12 mouse cellular contexts compared by ENCODE assay signal in the genomic region with DNA sequence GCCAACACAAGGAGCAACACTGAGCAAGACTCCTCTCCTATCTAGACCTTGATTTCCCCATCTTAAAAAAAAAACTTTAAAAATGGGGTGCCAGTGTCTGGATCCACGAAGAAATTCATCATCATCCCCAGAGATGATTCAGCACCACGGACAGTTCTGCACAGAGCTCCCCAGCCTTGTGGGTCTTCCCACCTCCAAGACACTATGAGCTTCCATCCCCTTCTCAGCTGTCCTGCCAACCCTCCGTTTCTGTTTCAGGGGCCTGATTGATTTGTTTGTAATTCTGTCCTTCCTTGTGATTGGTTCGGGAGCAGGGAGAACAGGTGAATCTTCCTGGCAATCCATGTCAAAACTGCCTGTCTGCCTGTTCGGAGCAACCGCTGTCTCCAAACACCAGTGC.
DNase-seq lines count a peak whose midpoint lies in the region; ATAC-seq and TF ChIP-seq lines count a peak whose summit lies in the region.
"Had no signal": no experiment of that assay in that cellular context is flagged by ENCODE, and none has a peak within 500 bp of the region (broad histone marks: within the 10 kb centered on the region; RNA-seq: fewer than 3 reads in every experiment).

No protein-coding gene starts in this region.

- H3K36me3 ChIP-seq in lung, embryonic 14.5 days (ENCODE audit: insufficient read depth), result no peaks in the 10 kb centered on the region
- H3K36me3 ChIP-seq in neural tube, embryonic 11.5 days (ENCODE audit: control insufficient read depth, insufficient read depth, low read length), result no peaks in the 10 kb centered on the region

- WGBS in lung, embryonic 14.5 days, result 44% methylated on average over 6 of the region's 6 CpGs
- WGBS in neural tube, embryonic 11.5 days, result 49% methylated on average over 6 of the region's 6 CpGs

- no peak overlapping the region for H3K9ac ChIP-seq in lung, embryonic 14.5 days
- no peak overlapping the region for H3K9ac ChIP-seq in neural tube, embryonic 11.5 days (ENCODE audit: low read length)

- ATAC-seq in lung, embryonic 14.5 days (ENCODE audit: insufficient read depth), result no peak
- no peak for ATAC-seq in neural tube, embryonic 11.5 days (ENCODE audit: insufficient read depth, low FRiP score, low TSS enrichment)
- ATAC-seq: intestine, postnatal 0 days had no signal

- TF ChIP-seq CTCF in lung, embryonic 14.5 days (IDR thresholded peaks at IDR 0.05; ENCODE audit: low read depth), result no peak

- H3K4me1 ChIP-seq in lung, embryonic 14.5 days (ENCODE audit: insufficient read depth), result no peaks in the 10 kb centered on the region
- no peaks in the 10 kb centered on the region for H3K4me1 ChIP-seq in neural tube, embryonic 11.5 days (ENCODE audit: control insufficient read depth, insufficient read depth, low read length)
- H3K4me1 ChIP-seq: megakaryocyte, embryonic 14.5 days had no signal

- peak; percentile 6 for DNase-seq in adrenal gland, postnatal 14 days
- DNase-seq in adrenal gland, postnatal 10 days, result no peak
- DNase-seq in lung, embryonic 14.5 days, result peak; percentile 78
- DNase-seq in lung, postnatal 4 days, result no peak
- DNase-seq in embryo, embryonic 11.5 days (ENCODE audit: low read depth, low spot score), result peak; percentile 39
- DNase-seq in neural tube, embryonic 11.5 days (ENCODE audit: low spot score), result peak; percentile 27
- DNase-seq in urinary bladder, postnatal 36 days (ENCODE audit: low spot score in 2 of 2), result no peak
- DNase-seq in cerebellum, postnatal 4 days (ENCODE audit: low spot score in 2 of 2), result no peak
- DNase-seq: cerebellum, postnatal 25 days; heart, adult 18-20 months had no signal

- no peaks in the 10 kb centered on the region for H3K9me3 ChIP-seq in lung, embryonic 14.5 days (ENCODE audit: low read depth, low read length)
- no peaks in the 10 kb centered on the region for H3K9me3 ChIP-seq in neural tube, embryonic 11.5 days (ENCODE audit: control insufficient read depth, low read length)

- no peak overlapping the region for H3K4me3 ChIP-seq in lung, embryonic 14.5 days (ENCODE audit: low read depth, low read length)
- H3K4me3 ChIP-seq in neural tube, embryonic 11.5 days (ENCODE audit: low read depth, low read length), result no peak overlapping the region
- H3K4me3 ChIP-seq: megakaryocyte, embryonic 14.5 days had no signal

- no peak overlapping the region for H3K27ac ChIP-seq in lung, embryonic 14.5 days (ENCODE audit: low read depth)
- no peak overlapping the region for H3K27ac ChIP-seq in neural tube, embryonic 11.5 days (ENCODE audit: low read depth, low read length)

- H3K4me2 ChIP-seq in lung, embryonic 14.5 days, result no peak overlapping the region
- no peak overlapping the region for H3K4me2 ChIP-seq in neural tube, embryonic 11.5 days (ENCODE audit: low read depth)

- no peaks in the 10 kb centered on the region for H3K27me3 ChIP-seq in lung, embryonic 14.5 days (ENCODE audit: insufficient read depth, low read length)
- H3K27me3 ChIP-seq in neural tube, embryonic 11.5 days (ENCODE audit: control insufficient read depth, insufficient read depth, low read length), result no peaks in the 10 kb centered on the region
- H3K27me3 ChIP-seq: megakaryocyte, embryonic 14.5 days had no signal

Comparison
In these comparisons a context has a peak if more than half of its experiments do, and no peak if none do; other contexts are left out.
1. DNase-seq: peak in adrenal gland, postnatal 14 days (single experiment), lung, embryonic 14.5 days (single experiment), embryo, embryonic 11.5 days (single experiment) and neural tube, embryonic 11.5 days (single experiment); none in adrenal gland, postnatal 10 days (single experiment), lung, postnatal 4 days (0 of 2), urinary bladder, postnatal 36 days (0 of 2) and cerebellum, postnatal 4 days (0 of 2).